Mouse (Mus musculus) testis, adult 2 months (tissue): Measurements from ENCODE around the gene Gm10226. TPM values are rescaled to one million over a fixed set of nuclear protein-coding genes. Genes with fewer than 3 reads are reported as not detected.

Experiments
- H3K27ac ChIP-seq: fragments of 200-500 bp; 2 replicates; pipeline ENCODE4 v1.5.1; 2012; ENCODE audit warnings: low read depth, low read length; ENCODE audit not compliant: control insufficient read depth, insufficient read depth
- H3K27me3 ChIP-seq: fragments of 200-500 bp; 2 replicates; pipeline ENCODE4 v1.6.1; 2012; ENCODE audit warnings: mild to moderate bottlenecking, low read length, moderate library complexity; ENCODE audit not compliant: control insufficient read depth, insufficient read depth
- H3K36me3 ChIP-seq: fragments of 200-500 bp; 2 replicates; pipeline ENCODE4 v1.6.1; 2012; ENCODE audit warnings: mild to moderate bottlenecking, low read length; ENCODE audit not compliant: control insufficient read depth, insufficient read depth
- H3K4me1 ChIP-seq: fragments of 200-500 bp; 2 replicates; pipeline ENCODE4 v1.6.1; 2012; ENCODE audit warnings: low read length; ENCODE audit not compliant: control insufficient read depth, insufficient read depth
- H3K4me3 ChIP-seq: fragments of 200-500 bp; 2 replicates; pipeline ENCODE4 v1.5.1; 2012; ENCODE audit warnings: low read depth, mild to moderate bottlenecking, low read length, moderate library complexity, mixed read lengths; ENCODE audit not compliant: control insufficient read depth
- CTCF ChIP-seq: fragments of 200-500 bp; IDR thresholded peaks from 2 replicates; pipeline ENCODE4 v1.5.1; 2012; ENCODE audit warnings: low read depth, mild to moderate bottlenecking, inconsistent platforms, low read length, moderate library complexity; ENCODE audit not compliant: control insufficient read depth, insufficient read depth, insufficient replicate concordance
- POLR2A ChIP-seq: fragments of 200-500 bp; IDR thresholded peaks from 2 replicates; pipeline ENCODE4 v1.6.1; 2012; ENCODE audit warnings: low read depth, mild to moderate bottlenecking, inconsistent platforms, low read length, moderate library complexity; ENCODE audit not compliant: control insufficient read depth
- polyA plus RNA-seq: library from polyadenylated mRNA; depleted of rRNA; stranded (reverse); fragments of >200 nt; gene quantifications from 2 replicates; pipeline ENCODE4 v1.2.3, GENCODE M21; 2012; rRNA removed

Gm10226 gene
- polyA plus RNA-seq, 1 experiment = not detected

GRCm38 (mm10) chr17:21733529-21734031 lies 41.9 kb downstream of the Gm10226 start:
- Histone ChIP-seq H3K36me3 (no peaks in the 10 kb centered on the region), H3K4me1 (no peaks in the 10 kb centered on the region), H3K4me3 (peak overlapping the region; percentile 97), H3K27me3 (no peaks in the 10 kb centered on the region), H3K27ac (peak overlapping the region; percentile 80)
- peak; percentile 69 for TF ChIP-seq POLR2A
- no peak for TF ChIP-seq CTCF

Other genes starting within 250 kb of the Gm10226 start
- gene Zfp51, start 241.5 kb upstream of the Gm10226 start, polyA plus RNA-seq = 2.5 and 3.3 TPM in 2 replicates
- gene Zfp53, start 202.9 kb upstream of the Gm10226 start, polyA plus RNA-seq = 0.23 and 0.48 TPM in 2 replicates
- 0.13 and 0.31 TPM in 2 replicates for gene Zfp52, start 156.3 kb upstream of the Gm10226 start, polyA plus RNA-seq
- gene Zfp948, start 124.9 kb upstream of the Gm10226 start, polyA plus RNA-seq = 0.47 TPM in 2 replicates
- 0.12 and 0.14 TPM in 2 replicates for gene Zfp983, start 41.2 kb upstream of the Gm10226 start, polyA plus RNA-seq
- gene Zfp760, start 15.9 kb downstream of the Gm10226 start, polyA plus RNA-seq = 0.30 and 0.36 TPM in 2 replicates
- 1.0 and 1.5 TPM in 2 replicates for gene Zfp229, start 38.9 kb downstream of the Gm10226 start, polyA plus RNA-seq
- gene Zfp820, start 153.9 kb downstream of the Gm10226 start, polyA plus RNA-seq = 0.05 and 0.06 TPM in 2 replicates
- gene Zfp995, start 218.1 kb downstream of the Gm10226 start, polyA plus RNA-seq = 0.47 and 0.48 TPM in 2 replicates